Mouse (Mus musculus) embryonic facial prominence, embryonic 15.5 days (tissue): ENCODE measurements around the gene Sgsm3. TPM values are rescaled to one million over a fixed set of nuclear protein-coding genes. Genes with fewer than 3 reads are reported as not detected.
"Not testable (repeated sequence)": the region's sequence is repeated elsewhere in the genome, so short reads cannot be mapped to it uniquely, and the experiment has no call there.

Source experiments
- ATAC-seq: fragments of 200-750 bp; cut with Nextera tagmentation; 2 replicates; pipeline ENCODE4 v1.8.0; 2017; ENCODE audit warnings: low read depth, moderate TSS enrichment; ENCODE audit not compliant: insufficient number of reproducible peaks, low FRiP score, low TSS enrichment
- H3K27ac ChIP-seq: fragments of 300-500 bp; sonication (generic); replicated peaks from 2 replicates; pipeline ENCODE4 v1.5.1; 2015; ENCODE audit warnings: mild to moderate bottlenecking, inconsistent platforms
- H3K27me3 ChIP-seq: fragments of 300-500 bp; sonication (generic); 2 replicates; pipeline ENCODE4 v1.6.1; 2015; ENCODE audit warnings: inconsistent platforms
- H3K36me3 ChIP-seq: fragments of 300-500 bp; sonication (generic); 2 replicates; pipeline ENCODE4 v1.6.1; 2015; ENCODE audit warnings: mild to moderate bottlenecking, inconsistent platforms
- H3K4me1 ChIP-seq: fragments of 300-500 bp; sonication (generic); 2 replicates; pipeline ENCODE4 v1.6.1; 2015; ENCODE audit warnings: inconsistent platforms
- H3K4me2 ChIP-seq: fragments of 300-500 bp; sonication (generic); replicated peaks from 2 replicates; pipeline ENCODE4 v1.6.1; 2015; ENCODE audit warnings: mild to moderate bottlenecking, inconsistent platforms
- H3K4me3 ChIP-seq: fragments of 300-500 bp; sonication (generic); replicated peaks from 2 replicates; pipeline ENCODE4 v1.5.1; 2015; ENCODE audit warnings: mild to moderate bottlenecking, inconsistent platforms
- H3K9ac ChIP-seq: fragments of 300-500 bp; sonication (generic); 2 replicates; pipeline ENCODE4 v1.6.1; 2015; ENCODE audit warnings: inconsistent platforms
- H3K9me3 ChIP-seq: fragments of 300-500 bp; sonication (generic); replicated peaks from 2 replicates; pipeline ENCODE4 v1.6.1; 2016; ENCODE audit warnings: inconsistent platforms
- WGBS: fragments of 180-500 bp; shearing (Covaris S2); methylation state at CpG from one replicate; pipeline ENCODE4 v1.1.7; 2015; 5-methylcytosine and 5-hydroxymethylcytosine counted together
- polyA plus RNA-seq: library from polyadenylated mRNA; unstranded; fragments of >200 nt; fragmentation: Nextera tagmentation; extraction: Ambion mirVana; gene quantifications from 2 replicates; pipeline ENCODE4 v1.2.1, GENCODE M21; 2015

Sgsm3 gene
- 27.2 and 33.6 TPM in 2 replicates for polyA plus RNA-seq

DNA sequence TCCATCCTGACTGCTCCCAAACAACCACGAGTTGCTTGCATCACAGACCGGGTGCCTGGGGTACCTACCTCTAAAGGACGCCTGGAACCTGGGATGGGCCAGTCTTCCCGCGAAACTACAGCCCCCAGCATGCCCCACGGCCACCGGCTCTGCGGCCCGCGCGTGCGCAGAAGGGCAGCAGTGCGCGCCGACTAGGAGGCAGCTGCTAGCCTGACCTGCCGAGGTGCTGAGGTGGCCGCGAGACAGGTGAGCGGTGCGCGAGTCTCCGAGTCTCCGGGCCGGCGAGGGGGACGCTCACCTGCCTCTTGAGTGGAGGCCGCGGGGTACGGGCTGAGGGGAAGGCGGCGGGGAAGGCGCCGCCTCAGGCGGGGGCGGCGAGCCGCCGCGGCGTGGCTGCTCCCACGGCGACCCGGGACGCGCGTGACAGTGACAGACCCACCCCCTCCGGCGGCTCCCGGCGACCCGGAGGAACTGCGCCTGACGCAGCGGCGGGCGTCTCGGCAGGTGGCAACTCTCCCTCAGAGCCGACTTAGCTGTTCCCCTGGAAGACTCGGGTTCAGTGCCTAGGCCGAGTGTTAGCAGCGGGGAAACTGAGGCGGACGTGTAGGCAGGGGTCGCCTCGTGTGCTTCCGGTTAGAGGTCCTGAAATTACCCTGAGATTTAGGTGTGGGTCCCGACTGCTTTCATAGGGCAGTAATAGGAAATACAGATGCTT lies at the start of gene Sgsm3:
Gene Sgsm3, plus strand, starts transcription at position 146 of the 715 bp plus-strand sequence.
- peak; percentile 92 for ATAC-seq
- no peaks in the 10 kb centered on the region for H3K27me3 ChIP-seq
- WGBS, result under 1% methylated on average over 67 of the region's 67 CpGs
- peak within 1 kb of the TSS; percentile 62 for H3K9ac ChIP-seq
- H3K27ac ChIP-seq, result 0 out of 2 replicates have a peak within 1 kb of the TSS, but pooled peaks have one; percentile 11
- peak within 1 kb of the TSS; percentile 77 for H3K4me2 ChIP-seq
- no peaks in the 10 kb centered on the region for H3K36me3 ChIP-seq
- no peaks in the 10 kb centered on the region for H3K4me1 ChIP-seq
- H3K9me3 ChIP-seq, result no peaks in the 10 kb centered on the region
- peak within 1 kb of the TSS; percentile 90 for H3K4me3 ChIP-seq

DNA sequence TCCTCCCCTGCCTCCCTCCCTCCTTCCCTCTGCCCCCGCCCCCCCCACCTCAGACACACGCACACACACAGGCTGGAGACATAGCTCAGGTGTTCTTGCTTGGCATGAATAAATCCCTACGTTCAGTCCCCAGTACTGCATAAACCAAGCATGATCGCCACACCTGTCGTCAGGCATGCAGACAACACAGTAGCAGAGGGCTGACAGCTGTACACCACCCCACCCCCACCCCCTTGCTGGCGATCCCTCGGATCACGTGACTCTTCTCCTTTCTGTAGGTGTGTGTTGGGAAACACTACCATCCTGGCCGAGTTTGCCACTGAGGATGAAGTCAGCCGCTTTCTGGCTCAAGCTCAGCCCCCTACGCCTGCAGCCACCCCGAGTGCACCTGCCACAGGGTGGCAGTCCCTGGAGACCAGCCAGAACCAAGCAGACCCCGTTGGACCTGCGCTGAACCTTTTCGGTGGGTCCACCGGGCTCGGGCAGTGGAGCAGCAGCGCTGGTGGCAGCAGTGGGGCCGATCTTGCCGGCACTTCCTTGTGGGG lies 48.7 kb upstream of the Sgsm3 start:
- H3K9me3 ChIP-seq, result no peaks in the 10 kb centered on the region
- H3K27me3 ChIP-seq, result no peaks in the 10 kb centered on the region
- H3K9ac ChIP-seq, result no peak overlapping the region
- H3K36me3 ChIP-seq, result peaks cover 54% of the 10 kb centered on the region
- no peak overlapping the region for H3K4me3 ChIP-seq
- H3K27ac ChIP-seq, result no peak overlapping the region
- peaks cover 11% of the 10 kb centered on the region for H3K4me1 ChIP-seq
- no peak for ATAC-seq
- WGBS, result 73% methylated on average over 20 of the region's 20 CpGs
- no peak overlapping the region for H3K4me2 ChIP-seq

DNA sequence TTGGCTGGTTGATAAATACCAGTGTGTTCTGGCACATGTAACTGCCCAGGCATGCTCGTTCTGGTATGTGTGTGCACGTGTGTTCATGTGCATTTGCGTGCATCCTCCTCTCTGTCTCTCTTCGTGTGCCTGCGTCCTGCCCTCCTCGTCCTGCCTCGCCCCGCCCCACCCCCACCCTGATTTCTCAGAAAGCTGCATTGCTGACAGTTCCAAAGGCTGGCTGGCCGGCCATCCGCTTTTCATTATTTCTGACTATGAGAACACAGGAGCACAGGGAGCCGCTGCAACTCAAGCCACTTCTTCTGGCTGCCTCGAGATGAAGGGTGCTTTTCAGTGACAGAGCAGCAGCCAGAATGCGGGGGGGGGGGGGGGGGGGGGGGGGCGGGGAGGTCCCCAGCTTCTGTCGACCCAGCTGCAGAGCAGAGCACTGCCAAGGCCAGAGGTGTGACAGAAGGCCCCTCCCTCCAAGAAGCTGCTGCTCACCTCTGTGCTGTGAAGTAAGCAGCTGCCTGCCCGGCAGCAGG lies 47.5 kb upstream of the Sgsm3 start:
- Histone ChIP-seq H3K4me2 (0 out of 2 replicates have a peak overlapping the region, but pooled peaks have one; percentile 10), H3K36me3 (peaks cover 47% of the 10 kb centered on the region), H3K27me3 (no peaks in the 10 kb centered on the region), H3K4me3 (no peak overlapping the region), H3K9ac (no peak overlapping the region), H3K9me3 (no peaks in the 10 kb centered on the region), H3K4me1 (peaks cover 11% of the 10 kb centered on the region), H3K27ac (no peak overlapping the region)
- peak; percentile 49 for ATAC-seq
- WGBS, result 7% methylated on average over 14 of the region's 16 CpGs

DNA sequence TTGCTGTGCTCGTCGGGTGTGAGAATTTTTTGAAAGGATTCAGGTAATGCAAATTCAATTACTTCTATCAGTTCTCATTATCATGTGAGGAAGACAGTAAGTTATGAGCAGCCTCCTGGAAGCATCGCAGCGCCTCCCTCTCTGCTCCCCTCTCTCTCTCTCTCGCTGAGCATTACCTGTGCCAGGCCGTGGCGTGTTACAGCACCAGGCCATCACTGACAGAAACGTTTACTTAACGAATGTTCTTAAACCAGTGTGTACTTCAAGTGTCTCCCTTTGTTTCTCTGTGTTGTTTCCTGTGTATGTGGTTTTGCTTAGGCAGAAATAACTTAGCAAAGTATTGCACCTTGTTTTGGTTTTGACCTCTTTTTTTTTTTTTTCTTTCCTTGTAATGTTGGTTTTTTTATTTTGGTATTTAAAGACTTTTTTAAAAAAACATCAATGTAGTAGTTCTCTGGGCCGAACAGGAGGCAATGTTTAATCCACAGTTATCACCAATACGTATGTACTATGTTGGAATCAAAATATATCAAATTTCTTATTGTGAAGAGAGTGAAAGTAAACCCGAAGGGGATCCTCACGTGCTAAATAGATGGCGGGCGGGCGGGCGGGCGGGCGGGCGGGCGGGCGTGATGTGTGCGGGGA lies 46.8 kb upstream of the Sgsm3 start:
- ATAC-seq, H3K4me3 ChIP-seq, H3K27ac ChIP-seq, H3K9me3 ChIP-seq, H3K9ac ChIP-seq, H3K4me2 ChIP-seq, H3K27me3 ChIP-seq: not testable (repeated sequence)
- 62% methylated on average over 23 of the region's 23 CpGs for WGBS
- Histone ChIP-seq H3K36me3 (peaks cover 44% of the 10 kb centered on the region), H3K4me1 (peaks cover 11% of the 10 kb centered on the region)

DNA sequence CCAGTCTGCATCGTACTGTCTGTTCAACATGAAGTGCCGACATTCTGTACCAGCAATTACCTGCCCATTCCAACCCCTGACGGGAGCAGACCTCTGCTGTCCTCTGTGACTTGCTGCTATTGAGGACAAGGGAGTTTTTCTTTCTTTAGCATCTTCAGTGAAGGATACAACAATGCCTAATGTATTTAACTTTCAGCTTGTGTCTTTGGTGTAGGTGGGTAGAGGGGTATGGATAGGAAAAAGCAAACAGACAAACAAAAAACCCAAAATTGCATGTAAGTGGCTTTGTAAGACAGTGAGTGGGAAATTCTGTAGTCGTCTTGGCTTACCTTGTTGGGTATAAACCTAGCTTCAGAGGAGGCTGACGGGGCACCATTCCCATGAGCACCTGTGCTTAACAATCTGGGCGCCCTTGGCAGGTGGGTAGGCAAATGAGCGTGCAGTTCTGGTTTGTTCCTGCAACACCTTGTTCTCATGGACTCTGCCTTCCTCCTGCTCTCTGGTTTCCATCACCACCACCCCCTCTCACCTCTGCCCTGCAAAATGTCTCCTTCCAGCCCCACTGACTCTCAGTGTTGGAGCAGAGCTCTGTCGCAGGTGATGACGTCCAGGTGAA lies 46.1 kb upstream of the Sgsm3 start:
- WGBS, result 81% methylated on average over 9 of the region's 9 CpGs
- Histone ChIP-seq H3K4me3 (no peak overlapping the region), H3K27me3 (no peaks in the 10 kb centered on the region), H3K9me3 (no peaks in the 10 kb centered on the region), H3K9ac (no peak overlapping the region), H3K36me3 (peaks cover 39% of the 10 kb centered on the region), H3K4me2 (no peak overlapping the region), H3K27ac (0 out of 2 replicates have a peak overlapping the region, but pooled peaks have one; percentile 34), H3K4me1 (peaks cover 11% of the 10 kb centered on the region)
- no peak for ATAC-seq

DNA sequence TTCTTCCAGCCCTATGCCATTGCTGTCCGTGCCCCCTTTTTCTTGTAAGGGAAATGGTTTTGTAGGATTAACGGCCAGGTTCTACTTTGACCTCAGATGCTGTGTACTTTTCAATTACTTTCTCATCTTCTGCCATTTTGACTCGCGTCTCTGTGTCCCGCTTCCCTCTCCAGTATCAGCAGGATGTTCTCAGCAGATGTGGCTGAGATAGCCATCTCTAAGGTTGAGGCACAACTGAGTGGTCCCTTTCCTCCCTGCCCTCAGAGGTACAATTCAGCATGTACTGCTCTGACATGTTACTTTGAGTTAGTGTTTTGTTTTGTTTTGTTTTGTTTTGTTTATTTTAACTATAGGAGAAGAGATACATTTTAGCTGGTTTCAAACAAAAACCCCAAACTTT lies 42.7 kb upstream of the Sgsm3 start:
- Histone ChIP-seq H3K27ac (no peak overlapping the region), H3K36me3 (peaks cover 24% of the 10 kb centered on the region), H3K4me3 (no peak overlapping the region), H3K27me3 (no peaks in the 10 kb centered on the region), H3K9me3 (no peaks in the 10 kb centered on the region), H3K4me2 (no peak overlapping the region), H3K4me1 (peaks cover 5% of the 10 kb centered on the region), H3K9ac (no peak overlapping the region)
- 86% methylated on average over 5 of the region's 5 CpGs for WGBS
- ATAC-seq, result no peak

DNA sequence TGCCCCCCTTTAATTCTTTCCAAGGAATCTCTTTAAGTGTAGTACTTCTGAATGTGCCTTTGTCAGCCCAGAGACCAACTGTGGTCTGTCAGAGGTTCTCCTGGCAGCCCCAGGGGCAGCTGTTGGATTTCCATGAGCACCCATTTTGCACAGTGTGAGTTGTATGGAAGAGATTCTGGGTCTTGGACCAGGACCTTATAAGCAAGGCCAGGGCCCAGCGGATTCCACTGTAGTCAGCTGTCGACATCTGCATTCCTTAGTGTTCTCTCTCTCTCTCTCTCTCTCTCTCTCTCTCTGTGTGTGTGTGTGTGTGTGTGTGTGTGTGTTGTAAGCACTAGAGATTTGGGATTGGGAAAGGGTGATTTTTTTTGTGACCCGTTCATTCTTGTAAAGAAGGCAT lies 40.9 kb upstream of the Sgsm3 start:
- Histone ChIP-seq H3K4me2 (no peak overlapping the region), H3K9ac (no peak overlapping the region), H3K4me1 (no peaks in the 10 kb centered on the region), H3K27me3 (no peaks in the 10 kb centered on the region), H3K36me3 (peaks cover 19% of the 10 kb centered on the region), H3K9me3 (no peaks in the 10 kb centered on the region), H3K4me3 (no peak overlapping the region), H3K27ac (no peak overlapping the region)
- 67% methylated on average over 3 of the region's 3 CpGs for WGBS
- no peak for ATAC-seq

DNA sequence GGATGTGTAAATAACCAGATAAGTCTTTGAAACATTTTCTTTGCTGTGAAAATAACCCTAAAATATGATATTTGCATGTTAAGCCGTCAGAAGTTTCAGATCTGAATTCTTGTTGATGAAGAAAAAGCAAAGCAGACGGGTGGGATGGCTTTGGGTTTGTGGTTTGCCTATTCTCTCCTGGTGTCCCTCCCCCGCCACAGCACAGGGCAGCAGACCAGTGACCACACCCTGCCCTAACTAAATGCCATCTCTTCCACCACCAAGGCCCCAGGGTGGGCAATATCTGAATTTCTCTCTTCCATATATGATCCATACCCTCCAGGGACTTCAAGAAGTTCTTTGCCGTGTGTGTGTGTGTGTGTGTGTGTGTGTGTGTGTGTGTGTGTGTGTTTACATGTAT lies 39.0 kb upstream of the Sgsm3 start:
- Histone ChIP-seq H3K27ac (no peak overlapping the region), H3K9ac (no peak overlapping the region), H3K36me3 (peaks cover 11% of the 10 kb centered on the region; the same call in 1 of the 2 replicates), H3K27me3 (no peaks in the 10 kb centered on the region), H3K4me1 (no peaks in the 10 kb centered on the region), H3K4me2 (no peak overlapping the region), H3K4me3 (no peak overlapping the region), H3K9me3 (no peaks in the 10 kb centered on the region)
- ATAC-seq, result no peak
- WGBS, result 63% methylated on average over 4 of the region's 4 CpGs

DNA sequence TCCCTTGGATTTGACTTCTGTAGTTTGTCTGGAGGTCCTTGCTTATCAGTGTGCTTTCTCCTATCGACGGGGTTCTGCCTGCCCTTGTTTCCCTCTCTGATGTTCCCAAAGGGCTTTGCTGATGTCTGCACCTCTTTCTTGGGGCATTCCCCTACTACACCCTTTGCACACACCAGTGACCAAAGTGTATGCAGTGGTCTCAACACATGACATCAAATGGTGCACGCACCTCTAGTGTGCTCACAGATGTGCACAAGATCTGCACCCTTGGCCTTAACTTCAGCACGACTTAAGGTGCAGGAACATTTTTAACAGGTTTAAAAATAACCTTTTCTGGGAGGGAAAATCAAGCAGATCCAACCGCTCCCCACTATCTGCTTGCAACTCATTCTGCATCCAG lies 38.2 kb upstream of the Sgsm3 start:
- H3K4me2 ChIP-seq, result no peak overlapping the region
- H3K9ac ChIP-seq, result no peak overlapping the region
- no peaks in the 10 kb centered on the region for H3K27me3 ChIP-seq
- peaks cover 11% of the 10 kb centered on the region; the same call in 1 of the 2 replicates for H3K36me3 ChIP-seq
- no peaks in the 10 kb centered on the region for H3K4me1 ChIP-seq
- H3K9me3 ChIP-seq, result no peaks in the 10 kb centered on the region
- no peak overlapping the region for H3K4me3 ChIP-seq
- WGBS, result 84% methylated on average over 5 of the region's 5 CpGs
- no peak overlapping the region for H3K27ac ChIP-seq
- no peak for ATAC-seq

DNA sequence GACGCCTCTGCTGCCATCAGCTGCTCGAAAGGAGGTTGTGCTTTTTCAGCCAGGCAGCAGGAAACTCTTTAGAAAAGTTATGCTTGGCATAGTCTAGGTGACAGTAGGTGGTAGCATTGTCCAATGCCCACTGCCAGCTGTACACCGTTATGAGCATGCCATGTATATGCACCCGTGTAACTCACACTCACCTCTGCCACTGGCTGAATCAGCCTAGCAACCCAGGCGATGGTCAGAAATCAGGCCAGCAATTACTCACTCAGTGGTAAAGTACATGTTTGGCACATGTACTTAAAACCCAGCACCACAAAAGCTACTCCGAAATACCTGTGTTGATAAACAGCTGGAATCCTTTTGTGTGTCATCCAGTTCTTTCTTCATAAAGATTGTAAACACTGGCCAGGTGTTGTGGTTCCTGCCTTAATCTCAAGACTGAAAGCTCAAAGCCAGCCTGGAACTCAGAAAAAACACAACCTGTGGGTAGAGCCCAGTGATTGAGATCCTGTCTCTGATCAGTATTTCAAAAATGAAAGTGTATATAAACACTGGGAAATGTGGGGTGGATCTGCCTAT lies 36.0 kb upstream of the Sgsm3 start:
- 87% methylated on average over 6 of the region's 6 CpGs for WGBS
- no peaks in the 10 kb centered on the region for H3K9me3 ChIP-seq

DNA sequence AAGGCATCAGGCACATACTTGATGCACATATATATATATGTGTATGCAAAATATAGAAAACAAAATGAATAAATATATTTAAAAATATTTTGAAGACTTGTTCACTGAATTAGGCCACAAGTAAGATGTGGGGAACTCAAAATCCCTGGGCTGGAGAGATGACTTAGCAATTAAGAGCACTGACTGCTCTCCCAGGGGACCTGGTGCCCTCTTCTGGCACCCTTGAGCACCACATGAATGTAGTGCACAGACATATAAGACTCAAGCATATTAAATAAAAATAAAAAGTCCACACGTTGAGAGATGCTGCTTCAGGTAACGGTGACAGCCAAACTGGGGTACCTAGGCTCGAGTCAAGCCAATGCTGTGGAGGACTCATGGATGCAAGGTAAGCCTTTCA lies 31.7 kb upstream of the Sgsm3 start:
- WGBS, result 55% methylated on average over 3 of the region's 3 CpGs
- Histone ChIP-seq H3K4me1 (peaks cover 15% of the 10 kb centered on the region), H3K9ac (no peak overlapping the region), H3K27me3 (no peaks in the 10 kb centered on the region), H3K4me2 (no peak overlapping the region), H3K4me3 (no peak overlapping the region), H3K36me3 (no peaks in the 10 kb centered on the region; the same call in 1 of the 2 replicates), H3K27ac (no peak overlapping the region), H3K9me3 (no peaks in the 10 kb centered on the region)
- ATAC-seq, result no peak

More for the DNA sequence above, 36.0 kb upstream of the Sgsm3 start:
- Histone ChIP-seq H3K4me1 (no peaks in the 10 kb centered on the region), H3K4me2 (no peak overlapping the region), H3K27me3 (no peaks in the 10 kb centered on the region), H3K9ac (no peak overlapping the region), H3K36me3 (peaks cover 8% of the 10 kb centered on the region; the same call in 1 of the 2 replicates), H3K4me3 (no peak overlapping the region), H3K27ac (no peak overlapping the region)
- ATAC-seq, result no peak
